Mouse (Mus musculus) left cerebral cortex, adult 9 months (tissue): ENCODE data around the gene Kmt2a.

ENCODE experiments used
- DNase-seq, 2 experiments: peaks; one replicate each; pipeline ENCODE4 v3.0.0; 2022; ENCODE audit warnings: low spot score in 2 of 2

The Kmt2a gene

DNA sequence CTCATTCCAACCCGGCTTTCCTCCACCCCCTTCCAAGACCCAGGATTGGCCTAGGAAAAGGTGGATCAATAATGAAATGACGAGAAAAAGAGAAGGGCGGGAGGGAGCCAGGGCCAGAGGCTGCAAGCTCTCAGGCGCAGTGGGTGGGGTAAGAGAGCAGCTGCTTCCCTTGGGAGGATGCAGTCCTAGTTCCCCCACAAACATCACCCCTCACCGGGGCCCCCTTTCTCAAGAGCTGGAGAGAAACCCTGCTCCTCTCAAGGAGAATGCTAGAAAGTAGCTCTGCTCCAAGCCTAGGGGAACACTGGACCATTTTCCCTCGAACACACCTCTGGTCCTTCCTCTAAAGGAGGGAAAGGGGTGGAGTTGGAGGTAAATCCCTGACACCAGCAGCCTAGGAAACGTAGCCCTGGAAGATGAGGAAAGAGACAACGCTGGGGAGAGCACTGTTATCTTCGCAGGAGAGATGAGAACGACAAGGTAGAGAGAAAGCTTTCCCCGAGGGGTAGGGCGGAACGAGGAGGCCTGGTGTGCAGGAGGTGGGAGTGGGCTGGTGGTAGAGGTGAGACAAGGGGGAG is 1.3 kb downstream of the Kmt2a start:
- peak in 1 of 2 experiments; percentile 23 for DNase-seq

DNA sequence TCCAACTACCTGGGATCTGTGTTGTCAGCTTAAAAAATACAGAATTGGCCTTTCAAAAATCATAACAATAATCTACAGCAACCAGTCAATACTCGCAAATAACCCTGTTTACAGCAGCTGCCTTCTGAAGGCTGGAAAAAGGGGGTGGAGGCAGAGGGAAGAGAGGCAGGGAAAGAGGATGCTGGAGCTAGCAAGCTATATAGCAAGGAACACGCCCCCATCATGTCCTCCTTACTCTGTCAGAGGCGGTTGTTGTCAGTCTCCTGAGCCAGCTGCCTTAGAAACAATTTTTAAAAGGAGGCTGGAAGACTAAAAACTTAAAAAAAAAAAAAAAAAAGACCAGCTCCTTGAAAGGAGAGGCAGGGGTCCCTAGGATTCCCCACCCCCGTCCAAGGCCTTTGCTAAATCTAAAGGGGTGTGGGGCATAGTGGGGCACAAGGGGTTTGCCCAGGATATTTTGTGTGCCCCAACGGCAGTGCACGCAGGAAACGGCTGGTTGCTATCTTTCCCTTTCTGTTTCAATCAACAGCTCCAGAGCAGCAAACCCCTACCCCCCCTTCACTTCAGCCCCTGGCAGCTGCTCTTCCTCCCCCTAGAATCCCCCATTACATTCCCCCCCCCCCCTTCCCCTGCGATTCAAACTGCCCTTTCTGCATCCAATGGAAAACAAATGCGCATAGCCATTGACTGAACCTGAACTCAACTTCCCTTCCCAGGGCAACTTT is 2.2 kb downstream of the Kmt2a start:
- peak in 1 of 2 experiments; percentile 19 for DNase-seq

DNA sequence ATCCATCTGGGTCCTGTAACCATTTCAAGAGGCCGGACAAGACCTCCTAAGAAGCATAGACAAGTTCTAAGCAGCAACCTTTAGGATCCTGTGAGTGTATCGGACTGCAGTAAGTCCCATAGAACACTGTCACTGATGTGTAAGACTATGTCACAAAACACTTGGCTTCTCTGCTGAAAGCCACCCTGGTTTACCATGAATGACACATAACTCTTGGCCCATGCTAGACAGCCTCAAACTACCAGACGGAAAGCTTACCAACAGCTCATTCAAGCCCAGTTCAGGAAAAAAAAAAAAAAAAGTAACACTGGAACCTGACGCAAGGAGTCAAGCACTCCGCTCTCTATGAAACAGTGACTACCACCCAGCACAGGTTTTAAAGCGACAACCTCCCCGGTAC is 3.4 kb downstream of the Kmt2a start:
- DNase-seq: no peak

DNA sequence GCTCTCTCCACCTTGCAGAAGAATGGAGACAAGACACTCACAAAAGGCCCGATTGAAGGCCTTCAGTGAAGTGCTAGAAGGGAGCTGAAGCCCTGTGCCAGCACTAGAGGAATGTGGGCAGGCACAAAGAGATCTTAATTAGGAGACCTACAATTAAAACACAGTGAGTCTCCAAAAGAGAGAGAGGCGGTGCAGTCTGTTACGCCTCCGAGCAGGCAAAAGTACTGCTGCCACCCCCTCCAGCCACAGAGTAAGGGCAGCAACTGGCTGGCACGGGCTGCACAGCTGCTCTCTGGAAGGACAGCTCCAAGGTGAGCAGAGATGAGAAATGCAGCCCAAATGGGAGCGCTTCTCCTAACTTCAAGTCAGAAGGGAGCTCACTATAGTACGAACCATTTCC is 5.6 kb downstream of the Kmt2a start:
- peak in 1 of 2 experiments; percentile 59 for DNase-seq

DNA sequence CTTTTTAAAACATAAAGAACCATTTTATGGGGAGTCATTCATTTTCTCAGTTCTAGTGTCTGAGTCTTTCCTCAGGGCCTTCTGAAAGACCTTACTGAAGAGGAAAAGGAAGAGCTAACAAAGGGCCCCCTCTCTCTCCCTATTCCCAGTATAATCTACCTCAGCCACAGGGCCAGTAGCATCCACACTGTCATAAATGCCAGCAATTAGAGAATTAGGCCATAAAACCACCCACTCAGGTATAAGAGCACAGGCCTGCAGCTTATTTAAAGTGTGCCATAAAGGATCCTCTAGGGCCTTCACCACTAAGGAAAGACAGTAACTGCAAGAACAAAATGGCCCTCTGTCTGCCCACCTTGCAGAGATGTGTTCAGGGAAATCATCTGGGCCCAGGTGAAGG is 6.9 kb downstream of the Kmt2a start:
- no peak for DNase-seq

DNA sequence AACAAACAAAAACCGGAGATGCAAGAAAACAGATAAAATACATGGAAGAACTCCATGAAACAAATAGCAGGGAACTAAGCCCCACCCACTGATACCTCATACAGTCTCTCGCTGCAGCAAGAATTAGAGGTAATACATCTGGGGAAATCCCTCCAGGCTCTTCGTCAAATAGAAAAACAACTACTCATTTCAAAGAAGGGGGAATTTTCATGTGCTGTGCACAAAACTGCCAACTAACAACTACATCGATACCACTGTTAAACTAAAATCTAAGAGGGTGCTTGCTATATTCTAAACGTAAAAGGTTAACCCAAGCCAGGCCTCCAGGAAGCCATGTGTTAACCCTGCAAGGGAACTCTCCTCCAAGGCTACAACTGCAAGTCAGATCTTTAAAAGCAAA is 7.4 kb downstream of the Kmt2a start:
- no peak for DNase-seq

DNA sequence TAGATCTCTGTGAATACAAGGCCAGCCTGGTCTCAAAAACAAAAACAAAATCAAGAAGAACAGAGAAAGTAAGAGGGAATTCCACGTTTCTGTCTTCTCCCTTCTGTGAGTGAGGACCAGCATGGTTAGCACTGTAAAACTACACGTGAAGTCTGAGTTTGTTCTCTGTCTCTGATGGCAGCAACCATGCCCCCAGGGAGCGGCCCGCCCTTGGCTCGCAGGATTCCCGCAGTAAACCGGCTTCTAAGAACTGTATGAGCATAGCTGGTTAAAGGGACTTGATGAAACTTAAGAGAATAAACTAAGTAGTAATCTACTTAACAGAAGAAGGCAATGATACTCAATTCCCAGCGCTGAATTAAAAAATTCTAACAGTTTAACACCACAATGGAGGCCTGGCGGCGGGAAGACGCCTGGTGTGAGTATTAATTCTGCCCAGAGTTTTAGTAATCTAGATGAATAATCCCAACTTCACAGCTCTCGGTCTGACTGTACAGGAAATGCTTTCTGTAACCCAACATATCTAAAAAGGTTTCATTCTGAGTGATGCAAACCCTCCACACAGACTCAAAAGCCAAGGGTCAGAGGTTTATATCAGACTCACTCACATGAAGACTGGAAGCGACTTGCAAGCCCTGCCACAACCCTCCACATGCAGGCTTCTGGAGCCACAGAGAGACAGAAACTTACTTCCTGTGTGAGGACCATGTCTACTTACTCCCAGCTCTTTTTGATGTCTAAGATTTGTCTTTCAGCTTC is 12.6 kb downstream of the Kmt2a start:
- no peak for DNase-seq

DNA sequence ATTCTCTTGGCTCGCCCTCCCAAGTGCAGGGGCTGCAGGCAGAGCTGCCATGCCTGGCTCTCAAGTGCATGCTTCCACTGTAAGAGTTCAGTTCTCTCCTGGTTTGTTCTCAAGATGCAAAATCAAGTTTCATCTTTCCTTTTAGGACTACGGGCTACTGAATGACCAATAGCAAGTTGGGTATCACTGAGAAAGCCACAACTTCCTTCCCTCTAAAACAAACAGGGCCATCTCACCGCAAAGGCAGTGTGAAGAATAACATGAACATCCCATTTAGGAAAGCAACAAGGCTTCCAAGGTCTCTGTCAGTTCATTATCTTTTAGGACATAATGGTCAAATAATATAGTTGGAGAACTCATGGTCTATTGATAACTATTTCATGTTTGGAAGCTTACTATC is 13.4 kb downstream of the Kmt2a start:
- no peak for DNase-seq

DNA sequence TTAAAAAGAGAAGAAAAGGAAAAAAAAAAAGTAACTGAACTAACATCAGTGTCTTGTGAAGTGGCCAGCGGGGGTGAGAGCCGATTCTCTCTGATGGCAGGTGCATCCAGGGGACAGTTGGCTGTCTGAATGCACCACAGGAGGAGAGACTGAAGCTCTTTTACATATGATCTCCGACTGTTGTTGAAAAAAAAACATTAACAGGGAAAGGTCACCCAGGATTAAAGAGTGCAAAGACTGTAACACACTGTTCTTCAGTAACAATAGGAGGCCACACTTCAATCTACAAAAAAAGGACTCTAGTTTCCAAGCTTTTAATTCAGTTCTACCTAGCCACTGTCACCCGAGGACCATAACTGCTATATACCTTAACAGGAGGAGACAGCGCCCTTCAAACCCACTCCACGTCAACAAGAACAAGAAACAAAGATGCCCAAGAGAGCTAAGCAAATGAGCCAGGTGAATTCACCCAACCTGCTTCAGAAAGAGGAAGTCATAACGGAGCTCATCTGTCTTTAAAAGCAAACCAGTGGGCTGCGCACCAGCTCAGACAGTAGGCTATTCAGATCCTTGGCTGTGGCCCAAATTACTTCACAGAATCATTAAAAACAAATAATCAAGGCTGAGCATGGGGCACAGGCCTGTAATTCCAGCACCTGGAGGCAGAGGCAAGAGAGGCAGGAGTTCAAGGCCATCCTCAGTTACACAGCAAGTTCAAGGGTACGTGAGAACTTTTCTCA is 14.4 kb downstream of the Kmt2a start:
- DNase-seq: no peak

DNA sequence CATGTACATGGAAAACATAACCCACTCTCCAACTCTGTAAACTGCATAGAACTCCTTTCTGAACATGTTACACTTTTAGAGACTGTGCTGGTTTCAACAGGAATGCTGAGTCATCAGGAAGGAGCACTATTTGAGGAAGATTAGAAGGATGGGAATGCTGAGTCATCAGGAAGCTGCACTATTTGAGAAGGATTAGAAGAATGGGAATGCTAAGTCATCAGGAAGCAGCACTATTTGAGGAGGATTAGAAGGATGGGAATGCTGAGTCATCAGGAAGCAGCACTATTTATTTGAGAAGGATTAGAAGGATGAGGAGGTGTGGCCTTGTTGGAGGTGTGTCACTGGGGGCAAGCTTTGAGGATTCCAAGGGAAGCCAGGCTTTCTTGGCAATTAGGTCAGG is 20.0 kb downstream of the Kmt2a start:
- no peak for DNase-seq

DNA sequence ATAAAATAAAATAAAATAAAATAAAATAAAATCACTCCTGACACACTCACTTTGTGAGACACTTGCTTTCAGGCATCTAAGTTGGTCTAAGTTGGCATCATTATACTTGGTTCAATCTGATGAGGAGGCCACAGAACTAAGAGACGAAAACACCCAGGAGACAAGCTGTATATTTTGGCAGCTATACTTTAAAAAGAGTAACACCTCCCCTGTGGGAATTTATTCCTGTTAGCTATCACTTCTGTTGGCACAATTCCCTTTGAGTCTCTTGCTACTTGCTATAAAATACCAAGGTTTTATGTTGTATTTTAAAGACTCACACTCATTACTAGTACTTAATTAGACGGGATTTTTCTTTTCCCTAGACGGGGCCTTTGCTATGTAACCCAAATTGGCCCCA is 22.4 kb downstream of the Kmt2a start:
- no peak for DNase-seq

DNA sequence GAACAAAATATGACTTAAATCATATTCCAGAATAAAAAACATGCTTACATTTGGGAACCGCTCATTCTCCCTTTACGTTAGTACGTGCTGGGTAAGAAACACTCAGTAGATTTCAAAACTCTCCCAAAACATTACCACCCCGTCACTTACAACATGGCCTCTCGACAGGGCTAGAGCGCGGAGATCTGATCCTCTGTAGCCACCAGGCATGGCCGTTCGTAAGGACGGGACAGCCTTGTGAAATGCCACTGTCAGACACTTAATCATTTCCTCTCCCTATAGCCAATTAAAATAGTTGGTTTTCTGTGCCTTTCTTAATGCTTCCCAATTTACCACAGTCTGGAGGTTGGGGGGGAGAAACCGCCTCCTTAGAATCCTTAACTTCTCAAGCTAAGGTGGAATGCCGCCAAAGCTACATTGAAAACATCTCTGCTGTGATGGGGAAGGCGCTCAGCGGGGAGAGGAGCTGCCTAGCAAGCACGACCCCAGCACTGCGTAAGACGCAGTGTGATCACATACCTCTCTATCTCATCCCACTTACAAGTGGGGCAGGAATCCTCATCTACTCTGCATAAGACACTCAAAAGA is 23.6 kb downstream of the Kmt2a start:
- peak in 1 of 2 experiments; percentile 44 for DNase-seq

DNA sequence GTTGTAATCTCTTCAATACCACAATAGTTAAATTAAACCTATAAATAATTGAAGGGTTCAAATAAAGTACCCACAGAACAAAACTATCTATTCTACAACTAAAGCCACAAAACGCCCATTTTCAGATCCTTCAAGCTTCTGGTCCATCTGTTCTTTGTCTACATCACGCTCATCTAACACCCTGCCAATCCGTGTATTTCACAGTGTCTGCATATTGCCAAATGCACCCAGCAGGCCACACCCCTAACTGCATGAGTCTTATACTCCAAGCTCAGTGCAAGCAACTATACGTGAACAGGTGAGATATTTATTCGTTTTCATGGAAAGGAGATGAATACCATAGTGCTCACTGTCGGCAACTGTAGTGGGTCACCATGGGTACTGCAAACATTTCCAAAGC is 25.9 kb downstream of the Kmt2a start:
- no peak for DNase-seq

DNA sequence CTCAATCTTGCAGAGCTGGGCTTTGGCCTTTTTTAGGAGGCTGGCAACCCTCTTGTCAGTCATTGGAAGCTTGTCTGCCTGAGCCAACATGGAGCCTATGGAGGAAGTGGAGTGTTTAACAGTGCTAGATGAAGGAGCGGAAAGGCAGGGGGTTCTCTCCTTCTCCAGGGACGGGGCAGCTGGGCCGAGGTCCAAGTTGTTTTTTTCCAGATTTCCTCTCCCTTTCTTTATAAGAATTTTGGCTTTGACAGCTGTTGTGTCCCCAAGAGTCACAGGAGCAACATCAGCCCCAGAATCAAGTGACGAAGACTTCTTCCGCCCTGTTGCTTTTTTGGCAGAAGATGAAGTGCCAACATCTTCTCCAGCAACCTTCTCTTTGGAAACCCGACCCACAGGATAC is 33.6 kb downstream of the Kmt2a start:
- DNase-seq: no peak

DNA sequence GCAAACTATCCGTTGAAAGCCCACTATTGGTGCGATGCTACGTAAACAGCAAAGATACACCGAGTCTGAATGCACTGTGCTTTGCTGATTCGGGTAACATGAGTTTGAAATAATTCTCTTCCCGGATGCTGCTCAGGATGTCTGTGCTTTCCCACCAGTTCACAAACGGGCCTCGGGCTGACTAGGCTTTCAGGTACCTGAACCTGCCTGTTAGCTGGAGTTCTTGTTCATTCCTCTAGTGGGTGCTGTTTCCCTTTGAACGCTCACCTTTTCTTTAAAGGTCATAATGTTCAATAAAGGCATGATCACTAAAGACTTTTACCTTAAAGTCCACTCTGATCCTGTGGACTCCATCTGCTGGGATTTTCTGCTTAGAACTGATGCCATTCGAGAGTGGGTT is 39.9 kb downstream of the Kmt2a start:
- no peak for DNase-seq

DNA sequence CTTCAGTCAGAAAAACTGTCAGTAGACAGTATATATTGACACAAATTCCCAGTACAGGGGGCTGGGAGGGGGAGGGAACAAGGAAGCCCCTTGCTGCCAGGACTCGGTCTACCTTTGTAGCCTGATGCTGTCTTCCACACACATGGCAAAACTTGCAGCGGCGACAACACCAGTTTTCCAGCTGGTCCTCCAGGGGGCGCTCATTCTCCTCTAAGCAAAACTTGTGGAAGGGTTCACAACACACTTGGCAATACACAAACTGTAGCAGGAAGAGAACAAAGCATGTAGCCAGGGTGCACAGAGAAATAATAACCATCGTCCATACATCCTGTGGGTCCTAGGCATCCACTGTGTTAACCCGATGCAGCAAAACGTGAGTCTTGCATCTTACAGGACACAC is 44.7 kb downstream of the Kmt2a start:
- peak in 1 of 2 experiments; percentile 70 for DNase-seq

DNA sequence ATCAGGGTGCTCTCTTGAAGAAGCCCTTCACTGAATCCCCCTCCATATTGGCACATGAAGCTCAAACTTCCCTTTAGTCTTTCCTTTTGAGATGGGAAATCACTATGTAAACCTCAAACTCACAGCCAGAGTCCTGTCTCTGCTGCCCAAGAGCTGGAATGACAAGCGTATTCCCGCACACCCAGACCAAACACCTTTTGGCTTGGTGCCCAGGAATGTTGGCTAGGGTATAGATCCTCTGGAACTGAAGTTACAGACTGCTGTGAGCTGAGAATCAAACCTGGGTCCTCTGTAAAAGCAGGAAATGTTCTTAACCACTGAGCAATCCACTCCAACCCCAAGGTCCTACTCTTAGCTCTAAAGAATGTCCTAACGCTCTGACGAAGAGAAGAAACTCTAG is 48.7 kb downstream of the Kmt2a start:
- DNase-seq: no peak

DNA sequence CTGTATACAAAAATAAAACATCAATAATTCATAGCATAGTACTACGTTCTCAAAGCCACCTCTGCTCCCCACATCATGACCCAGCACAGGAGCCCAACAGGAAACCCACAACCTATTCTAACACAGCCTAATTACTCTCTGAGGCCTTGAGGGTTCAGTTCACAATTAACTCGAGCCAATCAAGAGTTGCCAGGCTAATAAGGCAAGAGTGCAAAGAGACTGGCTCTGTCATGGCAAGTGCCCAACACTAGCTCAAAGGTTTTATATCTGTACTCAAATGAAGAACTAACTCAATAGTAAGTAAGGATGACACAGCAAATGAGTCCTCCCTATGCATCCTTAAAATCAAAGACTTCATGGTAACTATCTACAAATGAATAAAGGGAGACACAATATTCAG is 50.6 kb downstream of the Kmt2a start:
- no peak for DNase-seq

DNA sequence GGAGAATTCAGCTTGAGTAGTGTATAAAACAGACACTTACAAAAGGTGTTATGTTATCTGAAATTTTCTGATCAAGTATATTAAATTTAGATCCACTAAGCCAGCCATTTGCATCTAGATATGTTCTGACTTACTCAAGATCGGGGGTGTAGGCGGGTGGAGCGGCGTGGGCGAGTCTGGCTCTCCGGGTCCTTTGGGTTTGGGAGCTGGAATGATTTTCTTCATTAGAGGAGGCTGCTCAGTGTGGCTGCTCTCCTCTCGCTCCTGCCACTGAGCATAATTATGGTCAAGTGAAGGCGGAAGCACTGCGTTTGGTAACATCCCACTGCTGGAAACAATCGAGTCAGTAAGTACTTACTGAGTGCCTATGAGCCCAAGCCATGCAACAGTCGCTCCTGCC is 52.2 kb downstream of the Kmt2a start:
- DNase-seq: peak in 1 of 2 experiments; percentile 63

DNA sequence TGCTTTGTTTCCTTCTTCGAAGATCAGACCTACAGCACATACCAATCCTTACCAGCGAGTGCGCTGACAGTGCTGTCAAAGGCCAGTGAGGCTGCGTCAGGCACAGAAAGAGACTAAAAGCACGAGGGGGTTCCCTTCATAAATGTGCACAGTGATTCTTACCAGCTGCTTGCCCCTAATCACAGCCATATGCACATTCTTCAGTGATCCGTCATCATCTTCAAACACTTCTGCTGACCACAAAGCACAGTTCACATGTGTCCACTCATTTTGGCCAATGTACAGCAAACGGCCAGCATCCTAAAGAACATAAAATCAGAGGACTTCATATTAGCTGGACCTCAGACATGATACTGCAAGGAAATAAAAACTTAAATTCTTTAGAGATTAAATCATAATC is 54.4 kb downstream of the Kmt2a start:
- DNase-seq: no peak

DNA sequence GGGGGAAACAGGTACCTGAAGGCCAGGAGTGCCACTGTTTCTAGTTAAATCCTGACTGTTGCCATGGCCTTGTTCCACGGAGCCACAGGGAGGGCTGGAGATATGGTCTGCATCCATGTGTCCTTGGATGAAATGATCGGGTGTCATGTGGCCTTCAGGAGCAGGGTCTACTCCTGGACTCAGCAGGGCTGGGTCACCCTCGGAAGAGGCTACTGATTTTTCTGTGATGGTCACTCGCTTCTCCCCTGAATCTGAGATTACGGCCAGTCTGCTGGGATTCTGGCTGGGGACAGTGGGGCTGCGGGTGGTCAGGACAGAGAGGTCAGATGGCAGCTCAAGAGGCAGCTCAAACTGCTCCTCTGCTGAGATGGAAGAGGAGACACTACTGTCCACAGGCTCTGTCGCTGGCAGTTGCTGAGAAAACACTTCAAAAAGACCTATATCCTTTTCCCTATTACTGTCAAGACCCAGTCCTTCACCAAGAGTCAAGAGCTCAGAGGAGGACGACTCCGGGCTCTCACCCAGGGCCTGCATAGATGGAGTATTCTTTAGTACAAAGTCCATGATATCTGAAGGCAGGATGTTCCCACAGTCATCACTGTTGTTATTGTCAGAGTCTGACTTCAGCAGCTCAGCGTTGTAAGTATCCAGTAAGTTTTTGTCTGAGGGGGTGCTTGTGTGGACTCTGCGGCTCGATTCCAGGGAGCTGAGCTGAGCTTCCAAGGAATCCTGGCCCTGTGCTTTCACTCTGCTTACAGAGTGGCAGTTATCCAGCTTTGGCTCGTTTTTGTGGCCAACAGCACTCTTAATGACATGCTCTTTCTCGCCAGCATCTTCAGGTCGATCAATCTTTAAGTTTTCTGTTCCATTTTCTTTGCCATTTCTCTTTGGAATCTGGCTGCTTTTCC is 60.9 kb downstream of the Kmt2a start:
- no peak for DNase-seq
